Mouse (Mus musculus): ENCODE data around the gene Coq3. TPM values are rescaled to one million over a fixed set of nuclear protein-coding genes. Genes with fewer than 3 reads are reported as not detected.

Gene Coq3
- polyA plus RNA-seq, 1 experiment: 4.5 TPM

- WGBS: 83% methylated on average over 8 of the region's 8 CpGs
Observed at GRCm38 (mm10) chr4:21885831-21886230, 6.4 kb downstream of the Coq3 start.

GRCm38 (mm10) chr4:21930971-21931771 lies 51.7 kb downstream of the Coq3 start, which contains the start of gene Faxc:
Gene Faxc (plus strand): TSS chr4:21931329.
- WGBS: 1% methylated on average over 81 of the region's 83 CpGs
- Histone ChIP-seq H3K4me3 (replicated peaks; ENCODE audit: control insufficient read depth, low read depth, low read length) (peak within 1 kb of the TSS; percentile 20), H3K27ac (ENCODE audit: control insufficient read depth, insufficient read depth, low read depth, low read length, poor library complexity) (no peak within 1 kb of the TSS), H3K4me1 (ENCODE audit: control insufficient read depth, insufficient read depth, low read length) (no peaks in the 10 kb centered on the region)
- TF ChIP-seq POLR2A (IDR thresholded peaks at IDR 0.05; ENCODE audit: borderline replicate concordance, control insufficient read depth, low read depth, low read length) (no peak), CTCF (IDR thresholded peaks at IDR 0.05; ENCODE audit: control insufficient read depth, insufficient read depth, low read length) (no peak)

More at GRCm38 (mm10) chr4:21885831-21886230, 6.4 kb downstream of the Coq3 start:
- Histone ChIP-seq H3K4me3 (replicated peaks; ENCODE audit: control insufficient read depth, low read depth, low read length) (no peak overlapping the region), H3K4me1 (ENCODE audit: control insufficient read depth, insufficient read depth, low read length) (no peaks in the 10 kb centered on the region; the same call in 1 of the 2 replicates), H3K27ac (ENCODE audit: control insufficient read depth, insufficient read depth, low read depth, low read length, poor library complexity) (no peak overlapping the region)
- TF ChIP-seq POLR2A (IDR thresholded peaks at IDR 0.05; ENCODE audit: borderline replicate concordance, control insufficient read depth, low read depth, low read length): no peak
- no peak for TF ChIP-seq CTCF (IDR thresholded peaks at IDR 0.05; ENCODE audit: control insufficient read depth, insufficient read depth, low read length)

- Histone ChIP-seq H3K4me1 (ENCODE audit: control insufficient read depth, insufficient read depth, low read length) (no peaks in the 10 kb centered on the region), H3K27ac (ENCODE audit: control insufficient read depth, insufficient read depth, low read depth, low read length, poor library complexity) (no peak overlapping the region), H3K4me3 (replicated peaks; ENCODE audit: control insufficient read depth, low read depth, low read length) (no peak overlapping the region)
- WGBS: 26% methylated on average over 23 of the region's 23 CpGs
- TF ChIP-seq CTCF (IDR thresholded peaks at IDR 0.05; ENCODE audit: control insufficient read depth, insufficient read depth, low read length) (no peak), POLR2A (IDR thresholded peaks at IDR 0.05; ENCODE audit: borderline replicate concordance, control insufficient read depth, low read depth, low read length) (no peak)
Observed at GRCm38 (mm10) chr4:21931772-21932630, 52.5 kb downstream of the Coq3 start.

GRCm38 (mm10) chr4:21935378-21935777 lies 55.9 kb downstream of the Coq3 start:
- TF ChIP-seq CTCF (IDR thresholded peaks at IDR 0.05; ENCODE audit: control insufficient read depth, insufficient read depth, low read length): no peak
- TF ChIP-seq POLR2A (IDR thresholded peaks at IDR 0.05; ENCODE audit: borderline replicate concordance, control insufficient read depth, low read depth, low read length): no peak
- WGBS: 75% methylated on average over 2 of the region's 2 CpGs
- no peaks in the 10 kb centered on the region for H3K4me1 ChIP-seq (ENCODE audit: control insufficient read depth, insufficient read depth, low read length)
- no peak overlapping the region for H3K27ac ChIP-seq (ENCODE audit: control insufficient read depth, insufficient read depth, low read depth, low read length, poor library complexity)
- no peak overlapping the region for H3K4me3 ChIP-seq (replicated peaks; ENCODE audit: control insufficient read depth, low read depth, low read length)

DNA sequence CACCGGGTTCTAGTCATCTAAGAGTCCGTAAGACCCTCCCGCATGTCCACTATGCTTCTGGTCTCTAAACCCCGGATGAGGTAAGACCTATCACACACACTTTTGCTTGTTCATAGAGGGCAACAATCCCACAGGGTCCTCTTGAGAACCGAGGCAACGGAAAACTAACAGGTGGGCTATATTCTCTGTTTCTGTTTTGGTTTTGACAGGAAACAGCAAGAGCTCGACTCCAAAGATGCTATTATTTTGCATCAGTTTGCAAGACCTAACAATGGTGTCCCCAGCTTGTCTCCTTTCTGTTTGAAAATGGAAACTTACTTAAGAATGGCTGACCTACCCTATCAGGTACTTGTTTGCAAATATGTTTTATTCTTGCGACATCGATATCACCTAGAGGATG lies 57.0 kb downstream of the Coq3 start:
- no peak overlapping the region for H3K4me3 ChIP-seq (replicated peaks; ENCODE audit: control insufficient read depth, low read depth, low read length)
- no peak overlapping the region for H3K27ac ChIP-seq (ENCODE audit: control insufficient read depth, insufficient read depth, low read depth, low read length, poor library complexity)
- no peak for TF ChIP-seq POLR2A (IDR thresholded peaks at IDR 0.05; ENCODE audit: borderline replicate concordance, control insufficient read depth, low read depth, low read length)
- no peak for TF ChIP-seq CTCF (IDR thresholded peaks at IDR 0.05; ENCODE audit: control insufficient read depth, insufficient read depth, low read length)
- no peaks in the 10 kb centered on the region for H3K4me1 ChIP-seq (ENCODE audit: control insufficient read depth, insufficient read depth, low read length)
- WGBS: 75% methylated on average over 9 of the region's 9 CpGs

GRCm38 (mm10) chr4:21937890-21938289 lies 58.4 kb downstream of the Coq3 start:
- 85% methylated on average over 8 of the region's 8 CpGs for WGBS
- no peak overlapping the region for H3K27ac ChIP-seq (ENCODE audit: control insufficient read depth, insufficient read depth, low read depth, low read length, poor library complexity)
- TF ChIP-seq CTCF (IDR thresholded peaks at IDR 0.05; ENCODE audit: control insufficient read depth, insufficient read depth, low read length) (no peak), POLR2A (IDR thresholded peaks at IDR 0.05; ENCODE audit: borderline replicate concordance, control insufficient read depth, low read depth, low read length) (no peak)

DNA sequence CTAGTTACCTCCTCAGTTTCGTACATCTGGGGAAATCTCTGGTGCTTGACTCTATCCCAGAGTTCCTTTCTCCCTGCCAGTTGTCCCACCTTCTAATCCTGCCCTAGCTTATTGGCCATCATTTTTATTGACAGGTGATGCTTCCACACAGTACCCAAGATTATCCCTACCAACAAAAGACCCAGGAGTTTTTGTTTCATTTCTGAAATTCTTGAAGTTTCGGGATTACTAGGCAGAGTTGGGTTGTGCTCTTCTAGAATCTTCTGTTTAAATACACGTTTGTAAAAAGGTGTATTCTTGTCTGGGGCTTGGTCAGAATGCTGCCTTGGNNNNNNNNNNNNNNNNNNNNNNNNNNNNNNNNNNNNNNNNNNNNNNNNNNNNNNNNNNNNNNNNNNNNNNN lies 65.2 kb downstream of the Coq3 start:
- no peak overlapping the region for H3K27ac ChIP-seq (ENCODE audit: control insufficient read depth, insufficient read depth, low read depth, low read length, poor library complexity)
- H3K4me1 ChIP-seq (ENCODE audit: control insufficient read depth, insufficient read depth, low read length): no peaks in the 10 kb centered on the region
- TF ChIP-seq POLR2A (IDR thresholded peaks at IDR 0.05; ENCODE audit: borderline replicate concordance, control insufficient read depth, low read depth, low read length) (no peak), CTCF (IDR thresholded peaks at IDR 0.05; ENCODE audit: control insufficient read depth, insufficient read depth, low read length) (no peak)
- no peak overlapping the region for H3K4me3 ChIP-seq (replicated peaks; ENCODE audit: control insufficient read depth, low read depth, low read length)
- WGBS: 65% methylated on average over 3 of the region's 3 CpGs

More at GRCm38 (mm10) chr4:21937890-21938289, 58.4 kb downstream of the Coq3 start:
- Histone ChIP-seq H3K4me3 (replicated peaks; ENCODE audit: control insufficient read depth, low read depth, low read length) (no peak overlapping the region), H3K4me1 (ENCODE audit: control insufficient read depth, insufficient read depth, low read length) (no peaks in the 10 kb centered on the region)

- Histone ChIP-seq H3K4me3 (replicated peaks; ENCODE audit: control insufficient read depth, low read depth, low read length) (no peak overlapping the region), H3K27ac (ENCODE audit: control insufficient read depth, insufficient read depth, low read depth, low read length, poor library complexity) (no peak overlapping the region), H3K4me1 (ENCODE audit: control insufficient read depth, insufficient read depth, low read length) (no peaks in the 10 kb centered on the region)
- 22% methylated on average over 6 of the region's 6 CpGs for WGBS
- TF ChIP-seq POLR2A (IDR thresholded peaks at IDR 0.05; ENCODE audit: borderline replicate concordance, control insufficient read depth, low read depth, low read length): no peak
- TF ChIP-seq CTCF (IDR thresholded peaks at IDR 0.05; ENCODE audit: control insufficient read depth, insufficient read depth, low read length): no peak
Observed at GRCm38 (mm10) chr4:21951444-21951843, 72.0 kb downstream of the Coq3 start.

Data from bone marrow, adult 2 months (tissue).